Mouse (Mus musculus) hematopoietic stem cell, adult 5-6 weeks (primary cell): Measurements from ENCODE around the gene Arl16. TPM values are rescaled to one million over a fixed set of nuclear protein-coding genes. Genes with fewer than 3 reads are reported as not detected.

Source experiments
- ATAC-seq, 2 experiments: fragments of 125-278 bp in 1 of 2; replicated peaks in 1 of 2; 2 replicates each; pipeline ENCODE4 v1.8.0; 2016 to 2017; ENCODE audit warnings: inconsistent platforms in 2 of 2, mild to moderate bottlenecking in 2 of 2, moderate number of reproducible peaks in 2 of 2, low read depth in 1 of 2, moderate TSS enrichment in 1 of 2; ENCODE audit not compliant: low FRiP score in 2 of 2, poor library complexity in 2 of 2, severe bottlenecking in 2 of 2, insufficient read depth in 1 of 2, low TSS enrichment in 1 of 2
- total RNA-seq: library from RNA; stranded (forward); fragments of 172-1452, 232-1000 nt; gene quantifications from 2 replicates; pipeline ENCODE4 v1.2.3, GENCODE M21; 2017

Gene Arl16
- total RNA-seq, 1 experiment from 2014 or later: 12.8 TPM

DNA sequence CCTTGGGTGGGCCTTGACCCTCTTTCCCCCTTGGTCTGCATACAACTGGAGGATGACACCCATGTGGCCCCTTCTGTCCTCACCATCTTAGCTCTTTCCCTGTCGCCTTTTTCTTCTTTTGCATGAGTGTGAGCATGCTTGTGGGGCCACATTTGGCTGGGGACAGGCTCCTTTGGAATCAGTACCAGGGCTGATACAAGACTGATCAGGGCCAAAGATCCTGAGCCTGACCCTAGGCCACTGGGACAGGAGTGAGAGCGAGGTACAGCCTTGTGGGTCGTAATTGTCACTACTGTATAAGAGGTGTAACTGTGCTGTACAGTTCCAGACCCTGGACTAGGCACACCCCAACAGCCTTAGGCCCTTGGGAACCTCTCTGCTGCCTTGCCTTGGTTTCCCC, 26.5 kb upstream of the Arl16 start:
- no peak for ATAC-seq

DNA sequence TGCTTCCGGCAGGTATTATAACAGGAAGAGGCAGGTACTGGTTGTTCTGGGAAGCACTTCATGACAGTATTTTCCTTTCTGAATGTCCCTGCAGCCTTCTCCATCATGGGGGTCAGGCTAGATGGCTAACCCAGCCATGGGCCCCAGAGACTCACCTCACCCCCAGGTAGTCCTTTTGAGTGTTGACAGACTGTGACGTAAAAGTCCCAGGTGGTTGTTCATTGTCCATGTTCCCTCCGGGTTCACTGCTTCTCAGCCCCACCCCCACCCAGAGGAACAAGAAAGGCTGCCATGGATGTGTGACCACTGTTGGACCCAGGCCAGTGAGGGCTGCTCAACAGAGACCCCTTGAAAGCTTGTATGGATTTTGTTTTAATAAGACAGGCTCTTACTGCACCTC, 25.9 kb upstream of the Arl16 start:
- no peak for ATAC-seq

DNA sequence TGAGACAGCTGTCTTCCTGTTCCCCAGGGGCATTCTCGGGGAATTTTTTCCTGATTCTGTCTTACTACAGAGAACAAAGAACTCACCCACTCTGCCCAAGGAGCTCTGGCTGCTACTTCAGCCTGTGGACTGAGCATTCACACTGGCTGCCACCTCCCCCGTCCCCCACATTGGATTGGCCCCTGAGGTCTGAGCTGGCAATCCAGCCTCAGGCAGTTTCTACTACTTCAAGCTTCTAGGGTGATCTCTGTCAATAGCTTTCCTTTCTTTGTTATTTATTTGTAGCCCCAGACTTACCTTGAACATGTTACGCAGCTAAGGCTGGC, 25.4 kb upstream of the Arl16 start:
- ATAC-seq: no peak

DNA sequence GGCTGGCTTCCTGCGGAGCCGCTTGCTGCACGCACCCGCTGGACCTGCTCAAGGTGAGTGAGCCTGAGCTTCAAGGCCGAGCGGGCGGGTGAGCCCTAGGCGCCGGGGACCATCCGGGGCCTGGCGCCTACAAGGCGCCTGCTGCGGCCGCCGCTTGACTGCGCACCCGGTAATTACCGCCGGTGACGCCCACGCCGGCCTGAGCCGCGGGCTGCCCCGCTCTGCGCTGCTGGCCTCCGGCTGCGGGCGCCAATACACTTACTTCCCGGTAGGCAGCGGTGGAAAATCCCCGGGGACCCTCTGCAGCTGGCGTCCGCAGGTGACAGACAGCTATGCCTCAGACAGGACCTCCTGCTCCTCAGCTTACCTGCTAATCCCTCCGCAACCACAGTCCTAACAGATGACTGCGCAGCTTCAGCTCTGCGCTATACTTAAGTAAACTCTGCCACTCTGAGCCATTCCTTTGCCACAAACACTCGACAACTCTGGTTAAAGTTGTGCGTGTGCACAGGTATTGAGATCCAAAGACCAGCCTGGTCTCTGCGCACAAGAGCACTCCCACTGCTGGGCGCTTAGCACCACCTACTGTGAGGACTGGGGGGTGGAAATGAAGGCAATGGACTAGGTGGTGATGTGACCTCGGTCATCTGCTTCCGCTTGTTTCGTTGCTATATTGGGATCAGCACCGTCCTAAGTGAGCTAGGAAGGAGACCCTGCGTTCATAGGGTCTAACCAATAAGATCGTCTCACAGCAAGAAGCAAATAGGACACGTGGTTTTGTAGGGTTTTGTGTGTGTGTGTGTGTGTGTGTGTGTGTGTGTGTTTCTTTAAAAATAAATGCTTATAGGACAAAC, 24.8 kb upstream of the Arl16 start:
- peak in 1 of 2 experiments; percentile 26; a peak in 2 of 4 replicates for ATAC-seq

DNA sequence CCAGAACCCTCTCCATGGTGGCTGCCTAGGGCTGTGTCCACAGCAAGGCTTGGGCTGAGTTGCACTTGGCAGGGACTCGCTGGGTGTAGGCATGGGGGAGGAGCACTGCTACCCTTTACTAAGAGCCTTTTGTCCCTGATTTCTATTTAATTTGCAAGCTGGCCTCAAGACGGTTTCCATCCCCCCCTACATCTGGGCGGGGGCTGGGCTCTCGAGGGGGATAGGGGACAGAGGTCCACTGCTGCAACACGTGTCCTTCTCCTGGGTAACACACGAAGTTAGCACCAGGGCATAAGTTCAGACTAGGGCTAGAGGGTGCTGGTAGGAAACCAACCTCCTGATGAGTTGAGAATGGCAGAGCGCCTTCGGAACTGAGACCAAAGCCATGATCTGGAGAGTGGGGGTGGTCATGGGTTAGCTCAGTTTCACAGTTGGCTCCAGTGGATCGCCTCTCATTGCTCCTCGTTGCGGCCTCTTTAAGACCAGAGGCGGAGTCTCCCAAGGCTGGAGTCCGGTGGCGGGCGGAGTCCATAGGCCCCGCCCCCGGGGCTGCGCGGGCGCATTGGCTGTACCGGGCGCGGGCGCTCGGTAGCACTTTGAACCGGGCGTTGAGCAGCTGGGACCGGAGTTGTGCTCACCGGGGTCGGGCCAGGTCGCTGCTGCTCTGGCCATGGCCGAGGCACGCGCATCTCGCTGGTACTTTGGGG, 24.1 kb upstream of the Arl16 start, which contains the start of gene Slc25a10:
Gene Slc25a10 (plus strand): TSS at position 524 of the 707 bp plus-strand sequence.
- ATAC-seq: peak; percentile 52 to 74

DNA sequence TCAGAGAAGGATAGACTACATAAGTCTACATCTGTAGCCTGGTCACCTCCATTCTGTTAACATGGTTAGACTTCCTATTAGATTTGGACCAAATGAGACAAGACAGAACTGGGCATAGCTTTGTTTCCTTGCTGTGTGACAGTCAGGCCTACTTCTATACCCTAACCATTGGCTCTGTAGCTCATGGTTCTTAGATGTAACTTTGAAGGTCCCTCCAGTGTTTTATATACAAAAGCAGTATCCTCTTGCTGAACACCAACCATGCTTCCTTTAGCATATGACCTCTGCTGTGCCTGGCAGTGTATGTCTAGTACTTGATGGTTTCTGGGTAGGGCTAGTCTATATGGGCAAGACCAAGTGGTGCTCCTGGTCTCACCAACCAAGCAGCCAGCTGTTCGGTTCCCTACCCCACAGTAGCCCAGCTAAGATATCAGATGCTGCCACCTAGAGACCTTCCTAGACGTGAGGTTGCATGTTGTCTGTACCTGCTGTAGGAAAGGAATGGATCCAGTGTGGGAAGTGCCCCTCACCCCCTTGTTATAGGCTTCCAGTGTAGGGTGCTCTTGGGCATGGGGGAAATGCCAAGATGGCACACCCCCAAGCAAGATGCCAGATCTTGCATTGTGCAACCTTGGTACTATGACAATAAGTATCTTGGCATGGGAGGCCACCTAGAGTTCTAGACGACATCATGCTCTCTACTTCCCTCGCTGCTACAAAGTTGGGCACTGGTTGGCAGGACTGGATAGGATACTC, 23.1 kb upstream of the Arl16 start:
- no peak for ATAC-seq

DNA sequence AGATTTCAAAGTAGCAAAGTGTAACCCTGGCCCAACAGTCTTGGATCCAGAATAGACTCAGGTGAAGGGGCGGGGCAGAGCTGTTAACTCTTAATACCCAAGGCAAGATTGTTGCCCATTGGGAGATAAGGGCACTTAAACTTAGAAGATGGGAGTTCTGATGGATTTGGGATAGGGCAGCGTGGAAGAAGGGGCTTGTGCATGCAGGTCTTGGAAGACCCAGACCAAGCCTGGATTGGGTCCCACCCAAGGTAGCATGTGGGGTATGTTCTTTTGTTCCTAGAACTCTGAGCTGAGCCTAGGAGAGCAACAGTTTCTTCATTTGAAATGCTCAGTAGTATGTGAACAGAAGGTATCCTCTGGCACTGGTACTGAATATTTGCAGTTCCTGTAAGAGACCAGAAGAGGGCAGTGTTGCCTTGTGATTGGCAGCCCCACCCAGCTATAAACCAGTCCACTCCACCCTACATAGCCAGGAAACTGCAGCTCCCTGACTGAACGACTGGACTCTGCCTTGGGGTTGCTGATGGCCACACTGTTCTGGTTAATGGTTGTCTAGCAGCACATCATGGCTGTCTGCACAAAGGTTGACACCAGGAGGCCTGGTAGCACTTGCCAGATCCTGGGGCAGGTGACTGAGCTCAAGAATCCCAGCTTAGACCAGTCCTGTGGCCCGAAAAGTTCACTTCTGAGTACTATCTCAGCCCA, 21.8 kb upstream of the Arl16 start:
- peak; percentile 45 to 61; a peak in 2 of 4 replicates for ATAC-seq

DNA sequence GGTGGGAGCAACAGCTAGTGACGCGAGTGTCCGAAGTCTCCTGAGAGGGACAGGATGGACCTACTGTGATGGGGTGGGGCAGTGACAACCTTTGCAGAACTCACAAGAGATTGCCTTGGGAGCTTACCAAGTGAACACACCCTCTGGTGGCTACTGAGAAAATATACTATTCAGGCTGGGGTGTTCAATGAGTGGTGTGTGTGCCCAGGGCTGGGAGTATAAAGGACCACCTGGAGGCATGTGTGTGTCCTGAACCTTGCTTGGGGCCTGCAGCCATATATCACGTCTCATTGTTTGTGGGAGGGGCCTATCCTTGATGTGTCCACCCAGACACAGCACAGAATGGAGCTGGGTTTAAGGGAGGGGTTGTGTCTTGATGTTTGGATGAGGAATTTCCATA, 21.1 kb upstream of the Arl16 start:
- ATAC-seq: no peak

DNA sequence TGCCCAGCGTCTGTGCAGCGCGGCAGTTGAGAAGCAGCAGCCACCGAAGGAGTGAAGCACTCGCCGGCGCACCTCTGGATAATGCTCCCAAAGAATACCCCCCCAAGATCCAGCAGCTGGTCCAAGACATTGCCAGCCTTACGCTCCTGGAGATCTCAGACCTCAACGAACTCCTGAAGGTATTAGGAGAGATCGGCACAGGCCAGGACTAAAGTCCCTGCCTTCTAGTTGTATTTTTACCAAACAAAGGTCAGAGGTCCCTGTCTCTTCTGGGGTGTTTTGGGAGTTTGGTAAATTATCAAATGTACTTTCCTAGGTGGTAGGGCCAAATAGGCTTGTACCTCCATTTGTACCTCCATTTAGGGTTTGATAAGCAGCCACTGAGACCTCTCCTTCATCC, 17.8 kb upstream of the Arl16 start:
- no peak for ATAC-seq

DNA sequence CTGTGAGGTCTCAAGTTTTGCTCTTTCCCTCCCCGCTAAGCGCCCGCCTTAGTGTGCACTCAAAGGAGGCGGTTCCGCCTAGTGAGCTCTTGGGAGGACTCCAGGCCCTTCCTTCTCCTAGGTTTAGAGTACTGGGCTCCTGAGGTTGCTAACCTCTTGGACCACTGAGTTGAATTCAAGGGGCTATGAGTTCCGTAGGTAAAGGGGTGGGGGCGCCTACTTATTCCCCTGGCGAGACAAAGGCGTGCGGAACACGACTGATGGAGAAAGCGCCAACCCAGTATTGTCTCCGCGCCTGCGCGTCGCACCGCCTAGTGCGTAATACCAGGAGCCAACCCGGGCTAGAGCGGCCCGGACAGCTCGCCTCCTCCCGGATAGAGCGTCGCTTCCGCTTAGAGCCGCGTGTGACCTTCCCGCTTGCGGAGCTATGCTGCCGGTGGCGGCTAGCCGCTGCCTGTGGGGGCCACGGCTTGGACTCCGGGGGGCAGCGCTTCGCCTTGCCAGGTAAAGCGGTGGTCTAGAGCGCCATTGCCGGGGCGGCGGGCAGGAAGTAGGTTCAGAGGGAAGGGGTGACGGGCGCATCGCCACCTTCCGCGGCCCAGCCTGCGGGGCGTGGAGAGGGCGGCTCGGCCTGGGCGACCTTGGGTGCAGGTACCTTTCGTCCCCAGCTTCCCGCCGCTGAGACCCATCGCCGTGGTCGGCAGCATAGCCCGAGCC, 17.0 kb upstream of the Arl16 start, which contains the start of gene Mrpl12:
Gene Mrpl12 (plus strand): TSS at position 349 of the 717 bp plus-strand sequence.
- peak; percentile 86 to 91 for ATAC-seq

DNA sequence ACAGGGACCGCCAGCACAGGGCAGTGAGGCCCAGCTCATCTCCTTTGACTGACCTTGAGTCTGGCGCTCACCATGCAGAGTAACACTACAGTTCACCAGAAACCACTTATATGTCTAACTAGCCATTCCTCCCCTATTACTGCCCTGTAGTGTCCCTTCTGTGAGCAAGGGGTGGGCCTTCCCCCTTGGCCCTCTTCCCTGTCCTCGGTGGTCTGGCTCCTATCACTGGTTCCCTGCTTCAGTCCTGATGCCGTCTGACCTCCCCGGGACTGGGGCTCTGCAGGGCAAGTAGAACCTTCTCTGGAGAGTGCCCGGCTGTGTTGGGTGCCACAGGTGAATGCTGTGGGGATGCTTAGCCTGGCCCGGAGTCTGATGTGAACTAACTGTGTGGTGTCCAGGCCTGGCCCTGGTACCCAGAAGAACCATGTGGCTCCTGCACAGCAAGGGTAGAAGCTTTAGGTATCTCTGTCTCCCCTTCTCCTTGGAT, 16.1 kb upstream of the Arl16 start:
- ATAC-seq: no peak

DNA sequence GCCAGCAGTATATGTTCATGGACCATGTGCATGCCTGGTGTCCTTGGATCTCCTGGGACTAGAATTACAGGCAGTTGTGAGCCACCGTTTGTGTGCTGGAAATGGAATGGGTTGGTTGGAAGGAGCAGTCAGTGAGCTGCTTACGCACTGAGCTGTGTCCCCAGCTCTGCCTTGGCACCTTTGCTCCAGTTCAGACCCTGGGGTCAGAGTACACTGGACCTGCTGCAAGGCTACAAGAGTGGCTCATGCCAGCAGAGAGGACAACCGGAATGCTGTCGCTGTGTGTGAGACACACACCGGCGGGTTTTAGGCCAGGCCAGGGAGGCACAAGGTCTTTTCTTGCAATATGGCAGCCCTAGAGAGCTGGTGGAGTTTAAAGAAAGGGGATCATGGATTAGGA, 4.6 kb upstream of the Arl16 start:
- no peak for ATAC-seq

DNA sequence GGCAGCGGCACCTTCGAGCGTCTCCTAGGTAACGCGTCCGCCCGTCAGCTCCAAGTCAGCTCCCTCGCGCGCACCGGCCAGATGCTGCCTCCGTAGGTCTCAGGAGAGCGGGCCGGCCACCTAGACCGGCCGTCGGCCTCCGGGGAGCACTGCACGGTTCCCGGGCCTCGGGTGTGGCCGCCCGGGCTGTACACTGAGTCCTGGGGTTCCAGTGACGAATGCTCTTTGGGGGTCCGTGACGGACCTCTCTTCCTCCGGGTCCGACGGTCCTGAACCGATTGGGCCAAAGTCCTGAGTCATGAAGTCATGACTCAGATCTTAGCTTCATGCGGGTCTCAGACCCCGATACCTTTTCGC, 307 bp upstream of the Arl16 start:
- ATAC-seq: no peak

DNA sequence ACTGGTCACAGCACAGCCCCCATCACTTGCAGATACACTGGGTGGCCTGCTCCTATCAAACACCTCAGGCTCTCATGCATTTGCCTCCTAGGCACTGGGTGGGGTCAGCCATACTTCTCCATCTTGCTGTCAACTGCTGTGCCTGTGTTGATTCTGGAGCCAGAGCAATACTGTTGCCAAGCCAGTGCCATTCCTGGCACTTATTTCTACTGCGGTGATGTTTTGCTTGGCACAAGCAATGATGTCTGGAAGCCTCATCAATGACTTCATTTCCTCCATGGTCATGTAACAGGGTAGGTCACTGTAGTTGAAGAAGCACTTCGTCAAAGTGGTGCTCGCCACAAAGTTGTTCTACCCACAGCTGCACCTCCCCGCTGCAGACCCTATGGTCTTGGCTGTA, 1.9 kb downstream of the Arl16 start:
- no peak for ATAC-seq

DNA sequence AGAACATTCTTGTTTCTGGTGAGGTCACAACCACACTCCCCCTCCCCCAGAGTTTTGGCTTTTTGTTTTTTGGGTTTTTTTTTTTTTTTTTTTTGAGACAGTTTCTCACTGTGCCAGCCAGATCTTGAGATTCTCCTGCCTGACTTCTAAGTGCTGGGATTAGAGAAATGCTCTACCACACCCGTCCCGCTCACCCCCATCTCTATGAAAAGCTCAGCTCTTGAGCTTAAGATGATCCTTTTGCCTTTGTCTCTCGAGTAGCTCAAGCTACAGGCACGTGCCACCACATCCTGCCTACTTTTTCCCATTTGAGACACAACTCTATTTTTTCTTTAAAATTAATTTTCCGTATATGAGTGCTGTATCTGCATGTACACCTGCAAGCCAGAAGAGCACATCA, 3.0 kb downstream of the Arl16 start:
- no peak for ATAC-seq

DNA sequence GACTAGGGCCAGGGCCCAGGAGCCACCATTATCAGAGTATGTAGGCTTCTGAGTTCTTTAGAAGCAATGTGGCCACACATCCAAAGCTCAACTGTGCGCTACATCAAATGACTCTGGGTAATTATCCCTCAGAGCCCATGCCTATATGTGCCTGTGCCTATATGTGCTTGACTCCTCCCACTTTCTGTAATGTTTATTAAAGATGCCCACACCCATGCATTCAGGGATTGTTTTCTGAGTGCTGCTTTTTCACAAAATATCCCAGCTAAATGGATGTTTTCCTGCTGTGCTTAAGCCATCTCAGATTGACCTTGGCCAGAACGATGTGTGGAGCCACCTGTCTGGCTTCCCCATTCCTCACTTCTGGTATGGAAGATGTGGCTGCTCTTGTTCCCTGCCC, 3.9 kb downstream of the Arl16 start:
- no peak for ATAC-seq
